Mouse (Mus musculus) forebrain, embryonic 13.5 days (tissue): ENCODE results near the gene Tnks2. TPM values are rescaled to one million over a fixed set of nuclear protein-coding genes. Genes with fewer than 3 reads are reported as not detected.
"Not testable (repeated sequence)": the region's sequence is repeated elsewhere in the genome, so short reads cannot be mapped to it uniquely, and the experiment has no call there.

Experiments used
- ATAC-seq: fragments of 200-750 bp; cut with Nextera tagmentation; 2 replicates; pipeline ENCODE4 v1.8.0; 2017
- H3K27ac ChIP-seq: fragments of 300-500 bp; sonication (generic); 2 replicates; pipeline ENCODE4 v1.5.1; 2015; ENCODE audit warnings: inconsistent platforms, mild to moderate bottlenecking, moderate library complexity
- H3K27me3 ChIP-seq: fragments of 300-500 bp; sonication (generic); 2 replicates; pipeline ENCODE4 v1.6.1; 2015; ENCODE audit warnings: mild to moderate bottlenecking, inconsistent platforms
- H3K36me3 ChIP-seq: fragments of 300-500 bp; sonication (generic); 2 replicates; pipeline ENCODE4 v1.6.1; 2015; ENCODE audit warnings: mild to moderate bottlenecking, inconsistent platforms; ENCODE audit not compliant: poor library complexity, severe bottlenecking
- H3K4me1 ChIP-seq: fragments of 300-500 bp; sonication (generic); 2 replicates; pipeline ENCODE4 v1.6.1; 2015; ENCODE audit warnings: inconsistent platforms
- H3K4me2 ChIP-seq: fragments of 300-500 bp; sonication (generic); 2 replicates; pipeline ENCODE4 v1.6.1; 2015; ENCODE audit warnings: inconsistent platforms, mild to moderate bottlenecking, moderate library complexity
- H3K4me3 ChIP-seq: fragments of 300-500 bp; sonication (generic); 2 replicates; pipeline ENCODE4 v1.5.1; 2015; ENCODE audit warnings: mild to moderate bottlenecking, inconsistent platforms
- H3K9ac ChIP-seq: fragments of 300-500 bp; sonication (generic); 2 replicates; pipeline ENCODE4 v1.6.1; 2015; ENCODE audit warnings: mild to moderate bottlenecking, inconsistent platforms
- H3K9me3 ChIP-seq: fragments of 300-500 bp; sonication (generic); replicated peaks from 2 replicates; pipeline ENCODE4 v1.6.1; 2016; ENCODE audit warnings: inconsistent platforms
- WGBS: fragments of 180-500 bp; shearing (Covaris S2); methylation state at CpG from one replicate; pipeline ENCODE4 v1.1.7; 2015; 5-methylcytosine and 5-hydroxymethylcytosine counted together
- polyA plus RNA-seq: library from polyadenylated mRNA; unstranded; fragments of >200 nt; fragmentation: Nextera tagmentation; extraction: Ambion mirVana; gene quantifications from 2 replicates; pipeline ENCODE4 v1.2.1, GENCODE M21; 2015

The Tnks2 gene
- polyA plus RNA-seq, 1 experiment from 2014 or later: 41.5 TPM

- H3K27ac ChIP-seq: peak overlapping the region; percentile 89
- 0 out of 2 replicates have a peak, but pooled peaks cover 1% of the 10 kb centered on the region for H3K36me3 ChIP-seq
- no peak for ATAC-seq
- H3K9ac ChIP-seq: peak overlapping the region; percentile 93
- WGBS: 7% methylated on average over 19 of the region's 19 CpGs
- peaks cover 25% of the 10 kb centered on the region for H3K4me1 ChIP-seq
- H3K27me3 ChIP-seq: no peaks in the 10 kb centered on the region
- peak overlapping the region; percentile 88 for H3K4me2 ChIP-seq
- H3K4me3 ChIP-seq: peak overlapping the region; percentile 88
- H3K9me3 ChIP-seq: no peaks in the 10 kb centered on the region
Observed at GRCm38 (mm10) chr19:36832951-36833787, 863 bp upstream of the Tnks2 start.

- Histone ChIP-seq H3K36me3 (peaks cover 13% of the 10 kb centered on the region), H3K4me2 (peak overlapping the region; percentile 88), H3K9me3 (no peaks in the 10 kb centered on the region), H3K27me3 (no peaks in the 10 kb centered on the region), H3K27ac (peak overlapping the region; percentile 89), H3K4me1 (peaks cover 25% of the 10 kb centered on the region), H3K9ac (peak overlapping the region; percentile 93), H3K4me3 (peak overlapping the region; percentile 88)
- peak; percentile 61 for ATAC-seq
- WGBS: under 1% methylated on average over 34 of the region's 62 CpGs
Observed at GRCm38 (mm10) chr19:36834532-36835431, 750 bp downstream of the Tnks2 start.

- Histone ChIP-seq H3K9ac (peak overlapping the region; percentile 32; the same call in 1 of the 2 replicates), H3K9me3 (no peaks in the 10 kb centered on the region), H3K4me2 (peak overlapping the region; percentile 88), H3K4me1 (peaks cover 25% of the 10 kb centered on the region), H3K36me3 (peaks cover 18% of the 10 kb centered on the region), H3K27me3 (no peaks in the 10 kb centered on the region), H3K27ac (no peak overlapping the region), H3K4me3 (peak overlapping the region; percentile 88)
- no peak for ATAC-seq
- 67% methylated on average over 4 of the region's 4 CpGs for WGBS
Observed at GRCm38 (mm10) chr19:36836035-36836434, 2.0 kb downstream of the Tnks2 start.

DNA sequence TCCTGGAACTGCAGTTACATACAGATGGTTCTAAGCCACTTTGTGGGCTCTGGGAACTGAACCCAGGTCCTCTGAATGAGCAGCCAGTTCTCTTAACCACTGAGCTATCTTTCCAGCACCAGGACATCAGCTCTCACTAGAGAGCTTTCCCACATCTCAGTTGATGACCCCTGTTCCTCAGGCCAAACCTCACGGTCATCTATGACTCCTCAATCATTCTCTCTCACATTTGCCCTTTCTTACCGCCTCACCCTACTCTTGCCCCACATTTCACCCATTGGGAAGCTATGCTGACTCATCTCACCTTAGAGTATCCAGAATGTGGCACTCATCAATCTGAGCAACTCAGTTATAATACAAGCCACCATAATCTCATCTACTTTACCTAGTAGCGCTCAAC lies 6.3 kb downstream of the Tnks2 start:
- no peaks in the 10 kb centered on the region for H3K9me3 ChIP-seq

GRCm38 (mm10) chr19:36843866-36844265 lies 9.8 kb downstream of the Tnks2 start:
- Histone ChIP-seq H3K27ac (no peak overlapping the region), H3K27me3 (no peaks in the 10 kb centered on the region), H3K36me3 (peaks cover 54% of the 10 kb centered on the region), H3K4me3 (no peak overlapping the region), H3K9me3 (no peaks in the 10 kb centered on the region), H3K9ac (no peak overlapping the region), H3K4me1 (no peaks in the 10 kb centered on the region), H3K4me2 (no peak overlapping the region)
- 92% methylated on average over 11 of the region's 11 CpGs for whole genome bisulfite sequencing
- ATAC-seq: no peak

More for the DNA sequence above, 6.3 kb downstream of the Tnks2 start:
- H3K27me3 ChIP-seq: no peaks in the 10 kb centered on the region
- no peak overlapping the region for H3K4me2 ChIP-seq
- ATAC-seq: no peak
- H3K9ac ChIP-seq: no peak overlapping the region
- 91% methylated on average over 3 of the region's 3 CpGs for WGBS
- H3K4me3 ChIP-seq: no peak overlapping the region
- H3K27ac ChIP-seq: no peak overlapping the region
- peaks cover 15% of the 10 kb centered on the region for H3K4me1 ChIP-seq
- H3K36me3 ChIP-seq: peaks cover 34% of the 10 kb centered on the region

DNA sequence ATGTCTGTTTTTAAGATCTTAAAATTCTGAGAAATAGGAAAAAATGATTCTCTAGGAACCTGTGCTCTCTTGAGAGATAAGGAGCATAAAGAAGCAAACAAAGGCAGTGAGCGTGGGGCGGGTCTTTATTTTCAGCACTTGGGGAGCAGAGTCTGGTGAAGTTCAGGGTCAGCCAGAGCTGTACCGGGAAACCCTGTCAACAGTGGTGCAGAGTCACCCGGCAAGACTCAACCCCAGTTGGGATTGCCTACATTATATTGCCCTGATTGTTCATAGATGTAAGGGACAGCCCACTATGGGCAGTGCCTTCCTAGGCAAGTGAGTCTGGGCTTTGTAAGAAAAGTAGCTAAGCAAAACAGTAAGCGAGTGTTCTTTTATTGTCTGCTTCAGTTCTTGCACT lies 11.9 kb downstream of the Tnks2 start:
- Histone ChIP-seq H3K9me3 (no peaks in the 10 kb centered on the region), H3K27ac (no peak overlapping the region), H3K4me1 (no peaks in the 10 kb centered on the region), H3K9ac (no peak overlapping the region), H3K4me3 (no peak overlapping the region), H3K36me3 (peaks cover 58% of the 10 kb centered on the region), H3K4me2 (no peak overlapping the region), H3K27me3 (no peaks in the 10 kb centered on the region)
- 81% methylated on average over 5 of the region's 5 CpGs for WGBS
- no peak for ATAC-seq

DNA sequence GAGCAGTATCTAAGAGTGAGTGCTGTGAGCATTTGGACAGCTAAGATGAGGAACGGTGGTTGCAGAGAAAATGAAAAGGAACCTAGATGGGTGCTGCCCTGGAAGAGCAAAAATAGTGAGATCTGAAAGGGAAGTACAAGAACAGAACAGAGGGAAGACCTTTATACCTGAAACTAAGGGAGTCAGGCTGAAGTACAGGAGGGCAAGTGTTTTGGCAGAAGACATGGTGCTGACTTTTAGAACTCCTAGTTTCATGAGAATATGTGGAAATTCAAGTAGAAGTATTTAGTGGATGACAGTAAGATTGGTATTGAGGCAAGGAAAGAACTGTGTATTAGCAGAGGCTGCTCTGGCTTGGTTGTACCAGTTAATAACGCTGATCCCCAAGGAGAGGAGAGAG lies 19.8 kb downstream of the Tnks2 start:
- 95% methylated on average over 2 of the region's 2 CpGs for WGBS

GRCm38 (mm10) chr19:36857851-36858250 lies 23.8 kb downstream of the Tnks2 start:
- H3K27ac ChIP-seq: no peak overlapping the region
- H3K9me3 ChIP-seq: no peaks in the 10 kb centered on the region
- H3K4me1 ChIP-seq: no peaks in the 10 kb centered on the region
- H3K36me3 ChIP-seq: peaks cover 81% of the 10 kb centered on the region
- no peak overlapping the region for H3K9ac ChIP-seq
- no peaks in the 10 kb centered on the region for H3K27me3 ChIP-seq
- ATAC-seq: no peak
- 93% methylated on average over 9 of the region's 9 CpGs for WGBS
- no peak overlapping the region for H3K4me3 ChIP-seq
- no peak overlapping the region for H3K4me2 ChIP-seq

More for the DNA sequence above, 19.8 kb downstream of the Tnks2 start:
- H3K4me2 ChIP-seq: no peak overlapping the region
- H3K27me3 ChIP-seq: no peaks in the 10 kb centered on the region
- no peak overlapping the region for H3K27ac ChIP-seq
- no peak for ATAC-seq
- no peaks in the 10 kb centered on the region for H3K4me1 ChIP-seq
- H3K36me3 ChIP-seq: peaks cover 82% of the 10 kb centered on the region
- H3K9me3 ChIP-seq: no peaks in the 10 kb centered on the region
- no peak overlapping the region for H3K4me3 ChIP-seq
- H3K9ac ChIP-seq: no peak overlapping the region

DNA sequence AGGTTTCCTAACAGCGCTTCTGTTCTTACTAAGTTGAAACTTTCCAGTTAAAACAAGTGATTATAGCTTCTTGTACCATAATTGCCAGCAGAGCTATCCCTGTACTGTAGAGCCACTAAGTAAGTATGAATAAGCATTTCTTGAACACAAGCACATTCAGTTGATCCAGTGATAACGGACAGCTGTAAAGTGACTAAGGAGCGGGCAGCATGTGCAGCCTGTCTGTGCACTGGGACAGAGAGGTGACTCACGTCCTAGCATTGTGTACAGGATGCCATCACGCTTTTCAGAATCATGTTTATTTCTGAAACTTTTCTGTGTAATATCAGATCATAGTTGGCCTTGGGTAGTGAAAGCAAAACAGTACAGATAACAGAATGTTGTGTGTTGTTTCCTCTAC lies 26.4 kb downstream of the Tnks2 start:
- 96% methylated on average over 5 of the region's 5 CpGs for WGBS
- no peak overlapping the region for H3K9ac ChIP-seq
- H3K27me3 ChIP-seq: no peaks in the 10 kb centered on the region
- no peak overlapping the region for H3K27ac ChIP-seq
- no peak overlapping the region for H3K4me3 ChIP-seq
- no peak for ATAC-seq
- H3K9me3 ChIP-seq: no peaks in the 10 kb centered on the region
- no peak overlapping the region for H3K4me2 ChIP-seq
- H3K4me1 ChIP-seq: no peaks in the 10 kb centered on the region
- peaks cover 79% of the 10 kb centered on the region for H3K36me3 ChIP-seq

DNA sequence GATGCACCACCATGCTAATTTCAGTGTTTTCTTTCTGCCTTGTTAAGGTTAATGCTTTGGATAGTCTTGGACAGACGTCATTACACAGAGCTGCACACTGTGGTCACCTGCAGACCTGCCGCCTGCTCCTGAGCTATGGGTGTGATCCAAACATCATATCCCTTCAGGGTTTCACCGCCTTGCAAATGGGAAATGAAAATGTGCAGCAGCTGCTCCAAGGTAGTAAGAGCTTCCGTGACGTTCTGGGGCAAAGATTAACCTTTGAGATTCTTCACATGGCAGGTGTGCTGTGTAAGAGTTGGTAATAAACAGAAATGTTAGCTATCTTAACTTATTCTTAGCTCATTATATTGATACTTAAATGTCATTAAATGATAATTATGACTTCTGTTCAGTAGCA lies 31.9 kb downstream of the Tnks2 start:
- Histone ChIP-seq H3K27me3 (no peaks in the 10 kb centered on the region), H3K36me3 (peaks cover 79% of the 10 kb centered on the region), H3K4me2 (no peak overlapping the region), H3K4me1 (no peaks in the 10 kb centered on the region), H3K27ac (no peak overlapping the region), H3K4me3 (no peak overlapping the region), H3K9ac (no peak overlapping the region), H3K9me3 (no peaks in the 10 kb centered on the region)
- WGBS: 93% methylated on average over 5 of the region's 5 CpGs
- no peak for ATAC-seq

DNA sequence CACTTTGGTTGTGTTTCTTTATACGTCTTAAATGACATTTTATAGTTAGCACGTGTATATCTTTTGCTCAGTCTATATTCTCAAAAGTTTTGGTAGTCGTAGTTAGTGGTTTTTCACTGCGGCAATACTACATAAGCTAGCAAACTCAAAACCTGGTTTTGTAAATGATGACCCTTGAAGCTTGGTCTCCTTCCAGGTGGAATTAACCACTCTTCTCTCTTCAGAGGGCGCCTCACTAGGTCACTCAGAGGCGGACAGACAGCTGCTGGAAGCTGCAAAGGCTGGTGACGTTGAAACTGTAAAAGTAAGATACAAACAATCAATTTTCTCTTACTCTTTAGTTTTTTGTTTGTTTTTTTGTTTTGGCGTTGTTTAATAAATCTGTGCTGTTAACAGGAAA lies 33.4 kb downstream of the Tnks2 start:
- Histone ChIP-seq H3K4me1 (no peaks in the 10 kb centered on the region), H3K27ac (no peak overlapping the region), H3K27me3 (no peaks in the 10 kb centered on the region), H3K4me2 (no peak overlapping the region), H3K4me3 (no peak overlapping the region), H3K9ac (no peak overlapping the region), H3K9me3 (no peaks in the 10 kb centered on the region), H3K36me3 (peaks cover 76% of the 10 kb centered on the region)
- 94% methylated on average over 8 of the region's 8 CpGs for whole genome bisulfite sequencing
- ATAC-seq: no peak

DNA sequence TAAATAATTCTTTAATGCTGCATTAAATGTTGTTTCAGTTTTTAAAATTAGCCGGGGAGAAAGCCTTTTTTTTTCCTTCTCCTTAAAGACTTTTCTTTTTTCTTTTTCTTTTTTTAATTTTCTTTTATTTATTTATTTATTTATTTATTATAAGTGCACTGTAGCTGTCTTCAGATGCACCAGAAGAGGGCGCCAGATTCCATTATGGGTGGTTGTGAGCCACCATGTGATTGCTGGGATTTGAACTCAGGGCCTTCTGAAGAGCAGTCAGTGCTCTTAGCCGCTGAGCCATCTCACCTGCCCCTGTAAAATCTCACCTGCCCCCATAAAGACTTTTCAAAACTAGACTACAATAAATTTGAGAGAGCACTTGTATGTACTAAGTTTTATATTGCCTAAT lies 34.6 kb downstream of the Tnks2 start:
- H3K4me1 ChIP-seq, ATAC-seq, H3K4me3 ChIP-seq, H3K27ac ChIP-seq, H3K27me3 ChIP-seq, H3K4me2 ChIP-seq, H3K9me3 ChIP-seq, H3K9ac ChIP-seq: not testable (repeated sequence)
- WGBS: 81% methylated on average over 3 of the region's 3 CpGs
- H3K36me3 ChIP-seq: peaks cover 76% of the 10 kb centered on the region
